Mouse (Mus musculus) limb, embryonic 12.5 days (tissue): ENCODE results near the gene Map3k14. TPM values are rescaled to one million over a fixed set of nuclear protein-coding genes. Genes with fewer than 3 reads are reported as not detected.

Experiments used
- ATAC-seq: fragments of 200-750 bp; cut with Nextera tagmentation; 2 replicates; pipeline ENCODE4 v1.8.0; 2017; ENCODE audit warnings: low read depth, moderate TSS enrichment; ENCODE audit not compliant: insufficient number of reproducible peaks, insufficient read depth, low FRiP score, low TSS enrichment
- H3K27ac ChIP-seq: fragments of 300-500 bp; sonication (generic); 2 replicates; pipeline ENCODE4 v1.5.1; 2016; ENCODE audit warnings: mild to moderate bottlenecking, moderate library complexity
- H3K27me3 ChIP-seq: fragments of 300-500 bp; sonication (generic); 2 replicates; pipeline ENCODE4 v1.6.1; 2016; ENCODE audit warnings: mild to moderate bottlenecking, moderate library complexity
- H3K36me3 ChIP-seq: fragments of 300-500 bp; sonication (generic); 2 replicates; pipeline ENCODE4 v1.6.1; 2016; ENCODE audit warnings: mild to moderate bottlenecking, moderate library complexity
- H3K4me1 ChIP-seq: fragments of 300-500 bp; sonication (generic); replicated peaks from 2 replicates; pipeline ENCODE4 v1.6.1; 2016
- H3K4me2 ChIP-seq: fragments of 300-500 bp; sonication (generic); 2 replicates; pipeline ENCODE4 v1.6.1; 2016; ENCODE audit warnings: mild to moderate bottlenecking, moderate library complexity
- H3K4me3 ChIP-seq: fragments of 300-500 bp; sonication (generic); replicated peaks from 2 replicates; pipeline ENCODE4 v1.5.1; 2016; ENCODE audit warnings: mild to moderate bottlenecking
- H3K9ac ChIP-seq: fragments of 300-500 bp; sonication (generic); replicated peaks from 2 replicates; pipeline ENCODE4 v1.6.1; 2016; ENCODE audit warnings: mild to moderate bottlenecking, moderate library complexity
- H3K9me3 ChIP-seq: fragments of 300-500 bp; sonication (generic); 2 replicates; pipeline ENCODE4 v1.6.1; 2016; ENCODE audit warnings: mild to moderate bottlenecking, moderate library complexity
- WGBS: fragments of 180-500 bp; shearing (Covaris S2); methylation state at CpG from one replicate; pipeline ENCODE4 v1.1.7; 2016; 5-methylcytosine and 5-hydroxymethylcytosine counted together
- polyA plus RNA-seq: library from polyadenylated mRNA; unstranded; fragments of >200 nt; fragmentation: Nextera tagmentation; extraction: Ambion mirVana; gene quantifications from 2 replicates; pipeline ENCODE4 v1.2.1, GENCODE M21; 2016

Gene Map3k14
- polyA plus RNA-seq, 1 experiment from 2014 or later: 4.2 TPM

- ATAC-seq: no peak
- H3K9me3 ChIP-seq: no peaks in the 10 kb centered on the region
- no peak overlapping the region for H3K4me3 ChIP-seq
- H3K27me3 ChIP-seq: peaks cover 58% of the 10 kb centered on the region
- no peak overlapping the region for H3K27ac ChIP-seq
- no peak overlapping the region for H3K4me2 ChIP-seq
- H3K4me1 ChIP-seq: peaks cover 18% of the 10 kb centered on the region
- no peaks in the 10 kb centered on the region for H3K36me3 ChIP-seq
- WGBS: 87% methylated on average over 11 of the region's 11 CpGs
- no peak overlapping the region for H3K9ac ChIP-seq
Observed at GRCm38 (mm10) chr11:103173771-103174344, 93.4 kb downstream of the Map3k14 start.

- Histone ChIP-seq H3K27ac (no peak overlapping the region), H3K4me2 (no peak overlapping the region), H3K36me3 (no peaks in the 10 kb centered on the region), H3K9me3 (no peaks in the 10 kb centered on the region), H3K9ac (no peak overlapping the region), H3K4me3 (no peak overlapping the region), H3K4me1 (peaks cover 18% of the 10 kb centered on the region), H3K27me3 (peaks cover 64% of the 10 kb centered on the region)
- ATAC-seq: no peak
- WGBS: 75% methylated on average over 7 of the region's 7 CpGs
Observed at GRCm38 (mm10) chr11:103173041-103173770, 94.1 kb downstream of the Map3k14 start.

GRCm38 (mm10) chr11:103172392-103173040 lies 94.8 kb downstream of the Map3k14 start:
- peaks cover 18% of the 10 kb centered on the region for H3K4me1 ChIP-seq
- no peak overlapping the region for H3K27ac ChIP-seq
- no peaks in the 10 kb centered on the region for H3K36me3 ChIP-seq
- H3K27me3 ChIP-seq: peaks cover 71% of the 10 kb centered on the region
- WGBS: 73% methylated on average over 6 of the region's 6 CpGs
- ATAC-seq: no peak
- no peak overlapping the region for H3K9ac ChIP-seq
- H3K4me3 ChIP-seq: no peak overlapping the region
- H3K9me3 ChIP-seq: no peaks in the 10 kb centered on the region
- H3K4me2 ChIP-seq: no peak overlapping the region

- H3K4me3 ChIP-seq: peak overlapping the region; percentile 64; the same call in 1 of the 2 replicates
- no peak overlapping the region for H3K27ac ChIP-seq
- H3K4me1 ChIP-seq: peaks cover 18% of the 10 kb centered on the region
- WGBS: 48% methylated on average over 9 of the region's 9 CpGs
- no peak for ATAC-seq
- peak overlapping the region; percentile 99; the same call in 1 of the 2 replicates for H3K4me2 ChIP-seq
- H3K9me3 ChIP-seq: no peaks in the 10 kb centered on the region
- no peak overlapping the region for H3K9ac ChIP-seq
- H3K27me3 ChIP-seq: peaks cover 74% of the 10 kb centered on the region
- H3K36me3 ChIP-seq: no peaks in the 10 kb centered on the region
Observed at GRCm38 (mm10) chr11:103171703-103172391, 95.4 kb downstream of the Map3k14 start.

GRCm38 (mm10) chr11:103171286-103171620 lies 96.0 kb downstream of the Map3k14 start:
- ATAC-seq: no peak
- no peak overlapping the region for H3K27ac ChIP-seq
- 3% methylated on average over 23 of the region's 23 CpGs for WGBS

GRCm38 (mm10) chr11:103170494-103171285 lies 96.6 kb downstream of the Map3k14 start, which contains the start of gene Fmnl1:
Gene Fmnl1, plus strand, starts transcription at chr11:103171107.
- no peaks in the 10 kb centered on the region for H3K36me3 ChIP-seq
- peak within 1 kb of the TSS; percentile 99 for H3K4me2 ChIP-seq
- peak within 1 kb of the TSS; percentile 60 for H3K9ac ChIP-seq
- peaks cover 76% of the 10 kb centered on the region for H3K27me3 ChIP-seq
- H3K4me1 ChIP-seq: peaks cover 18% of the 10 kb centered on the region
- H3K9me3 ChIP-seq: no peaks in the 10 kb centered on the region
- peak within 1 kb of the TSS; percentile 64 for H3K4me3 ChIP-seq
- no peak for ATAC-seq
- H3K27ac ChIP-seq: no peak within 1 kb of the TSS
- 2% methylated on average over 80 of the region's 84 CpGs for WGBS

More at GRCm38 (mm10) chr11:103171286-103171620, 96.0 kb downstream of the Map3k14 start:
- peak overlapping the region; percentile 60 for H3K9ac ChIP-seq
- peaks cover 76% of the 10 kb centered on the region for H3K27me3 ChIP-seq
- H3K4me3 ChIP-seq: peak overlapping the region; percentile 64
- peaks cover 18% of the 10 kb centered on the region for H3K4me1 ChIP-seq
- H3K4me2 ChIP-seq: peak overlapping the region; percentile 99
- no peaks in the 10 kb centered on the region for H3K36me3 ChIP-seq
- no peaks in the 10 kb centered on the region for H3K9me3 ChIP-seq

GRCm38 (mm10) chr11:103170111-103170493 lies 97.2 kb downstream of the Map3k14 start:
- 55% methylated on average over 3 of the region's 3 CpGs for WGBS
- peaks cover 18% of the 10 kb centered on the region for H3K4me1 ChIP-seq
- 0 out of 2 replicates have a peak overlapping the region, but pooled peaks have one; percentile 60 for H3K9ac ChIP-seq
- peaks cover 76% of the 10 kb centered on the region for H3K27me3 ChIP-seq
- no peaks in the 10 kb centered on the region for H3K36me3 ChIP-seq
- peak overlapping the region; percentile 64 for H3K4me3 ChIP-seq
- H3K27ac ChIP-seq: no peak overlapping the region
- peak overlapping the region; percentile 99 for H3K4me2 ChIP-seq
- no peaks in the 10 kb centered on the region for H3K9me3 ChIP-seq
- ATAC-seq: no peak

Other genes with a start within 250 kb of the Map3k14 start
- 53.6 and 53.7 TPM in 2 replicates for gene Nmt1, start 239.3 kb downstream of the Map3k14 start, polyA plus RNA-seq
- 167 and 192 TPM in 2 replicates for gene Dcakd, start 239.1 kb downstream of the Map3k14 start, polyA plus RNA-seq
- gene Plcd3, start 165.8 kb downstream of the Map3k14 start, polyA plus RNA-seq: 2.9 and 3.6 TPM in 2 replicates
- gene Acbd4, start 165.8 kb downstream of the Map3k14 start, polyA plus RNA-seq: 8.1 and 11.9 TPM in 2 replicates
- gene Hexim1, start 151.2 kb downstream of the Map3k14 start, polyA plus RNA-seq: 3.9 and 4.0 TPM in 2 replicates
- gene Hexim2, start 135.0 kb downstream of the Map3k14 start, polyA plus RNA-seq: 12.8 and 13.2 TPM in 2 replicates
- 0.78 and 1.4 TPM in 2 replicates for gene Fmnl1, start 96.4 kb downstream of the Map3k14 start, polyA plus RNA-seq
- 0.50 and 0.74 TPM in 2 replicates for gene 1700023F06Rik, start 58.9 kb downstream of the Map3k14 start, polyA plus RNA-seq
- gene Spata32, start 49.0 kb downstream of the Map3k14 start, polyA plus RNA-seq: not detected in 2 replicates
- gene Arhgap27, start 96.2 kb upstream of the Map3k14 start, polyA plus RNA-seq: 4.8 and 7.1 TPM in 2 replicates
- gene Plekhm1, start 145.2 kb upstream of the Map3k14 start, polyA plus RNA-seq: 7.8 and 9.1 TPM in 2 replicates
- gene Lrrc37a, start 237.1 kb upstream of the Map3k14 start, polyA plus RNA-seq: not detected in 2 replicates